Mouse (Mus musculus): ENCODE measurements around the gene Dnmbp.
A peak's percentile ranks its signal among the peaks of the same experiment; 100 is the strongest.

Gene Dnmbp

GRCm38 (mm10) chr19:43878111-43879092 lies 61.6 kb downstream of the Dnmbp start:
- no peak for DNase-seq (ENCODE audit: low spot score)

- DNase-seq (ENCODE audit: low spot score): no peak
Observed at GRCm38 (mm10) chr19:43877364-43877763, 62.6 kb downstream of the Dnmbp start.

- no peak for DNase-seq (ENCODE audit: low spot score)
Observed at GRCm38 (mm10) chr19:43875996-43876395, 64.0 kb downstream of the Dnmbp start.

- DNase-seq (ENCODE audit: low spot score): no peak
Observed at GRCm38 (mm10) chr19:43874351-43874750, 65.6 kb downstream of the Dnmbp start.

GRCm38 (mm10) chr19:43870418-43870817 lies 69.6 kb downstream of the Dnmbp start:
- no peak for DNase-seq (ENCODE audit: low spot score)

- no peak for DNase-seq (ENCODE audit: low spot score)
Observed at GRCm38 (mm10) chr19:43857347-43857746, 82.6 kb downstream of the Dnmbp start.

- DNase-seq (ENCODE audit: low spot score): no peak
Observed at GRCm38 (mm10) chr19:43852837-43853545, 87.0 kb downstream of the Dnmbp start.

GRCm38 (mm10) chr19:43851996-43852630 lies 87.9 kb downstream of the Dnmbp start:
- DNase-seq (ENCODE audit: low spot score): no peak

GRCm38 (mm10) chr19:43850026-43850425 lies 90.0 kb downstream of the Dnmbp start:
- no peak for DNase-seq (ENCODE audit: low spot score)

- DNase-seq (ENCODE audit: low spot score): no peak
Observed at GRCm38 (mm10) chr19:43847966-43848365, 92.0 kb downstream of the Dnmbp start.

GRCm38 (mm10) chr19:43847056-43847455 lies 92.9 kb downstream of the Dnmbp start:
- DNase-seq (ENCODE audit: low spot score): no peak

GRCm38 (mm10) chr19:43845331-43845908 lies 94.6 kb downstream of the Dnmbp start:
- no peak for DNase-seq (ENCODE audit: low spot score)

GRCm38 (mm10) chr19:43843184-43843583 lies 96.8 kb downstream of the Dnmbp start:
- DNase-seq (ENCODE audit: low spot score): no peak

- DNase-seq (ENCODE audit: low spot score): peak; percentile 37
Observed at GRCm38 (mm10) chr19:43832425-43833069, 107.4 kb downstream of the Dnmbp start.

- no peak for DNase-seq (ENCODE audit: low spot score)
Observed at GRCm38 (mm10) chr19:43826855-43827254, 113.1 kb downstream of the Dnmbp start.

GRCm38 (mm10) chr19:43815661-43816414 lies 124.2 kb downstream of the Dnmbp start:
- DNase-seq (ENCODE audit: low spot score): no peak

- DNase-seq (ENCODE audit: low spot score): no peak
Observed at GRCm38 (mm10) chr19:43813315-43813714, 126.7 kb downstream of the Dnmbp start.

GRCm38 (mm10) chr19:43811419-43811818 lies 128.6 kb downstream of the Dnmbp start:
- no peak for DNase-seq (ENCODE audit: low spot score)

- no peak for DNase-seq (ENCODE audit: low spot score)
Observed at GRCm38 (mm10) chr19:43809331-43809730, 130.7 kb downstream of the Dnmbp start.

- no peak for DNase-seq (ENCODE audit: low spot score)
Observed at GRCm38 (mm10) chr19:43803866-43804265, 136.1 kb downstream of the Dnmbp start.

Measured in spleen, adult 12 weeks (tissue).